Mouse (Mus musculus) cortical plate, adult 2 months (tissue): ENCODE data around the gene 2210408I21Rik. TPM values are rescaled to one million over a fixed set of nuclear protein-coding genes. Genes with fewer than 3 reads are reported as not detected.

ENCODE experiments used
- H3K27ac ChIP-seq: fragments of 200-500 bp; 2 replicates; pipeline ENCODE4 v1.5.1; 2012; ENCODE audit warnings: low read length, control low read depth, inconsistent platforms; ENCODE audit not compliant: insufficient read depth
- H3K4me1 ChIP-seq: fragments of 200-500 bp; 2 replicates; pipeline ENCODE4 v1.6.1; 2011; ENCODE audit warnings: low read length; ENCODE audit not compliant: control insufficient read depth, insufficient read depth
- H3K4me3 ChIP-seq: fragments of 200-500 bp; 2 replicates; pipeline ENCODE4 v1.5.1; 2011; ENCODE audit warnings: mild to moderate bottlenecking, low read length, control low read depth; ENCODE audit not compliant: insufficient read depth
- CTCF ChIP-seq: fragments of 200-500 bp; IDR thresholded peaks from 2 replicates; pipeline ENCODE4 v1.5.1; 2011; ENCODE audit warnings: mild to moderate bottlenecking, control low read depth, low read length; ENCODE audit not compliant: insufficient read depth; ENCODE audit errors: extremely low read depth
- POLR2A ChIP-seq: fragments of 200-500 bp; IDR thresholded peaks from 2 replicates; pipeline ENCODE4 v1.6.1; 2011; ENCODE audit warnings: mild to moderate bottlenecking, low read length, control low read depth; ENCODE audit not compliant: insufficient read depth; ENCODE audit errors: extremely low read depth
- polyA plus RNA-seq: library from polyadenylated mRNA; depleted of rRNA; stranded (reverse); fragments of >200 nt; gene quantifications from 2 replicates; pipeline ENCODE4 v1.2.3, GENCODE M21; 2012; rRNA removed

The 2210408I21Rik gene
- polyA plus RNA-seq, 1 experiment, result 4.8 TPM

DNA sequence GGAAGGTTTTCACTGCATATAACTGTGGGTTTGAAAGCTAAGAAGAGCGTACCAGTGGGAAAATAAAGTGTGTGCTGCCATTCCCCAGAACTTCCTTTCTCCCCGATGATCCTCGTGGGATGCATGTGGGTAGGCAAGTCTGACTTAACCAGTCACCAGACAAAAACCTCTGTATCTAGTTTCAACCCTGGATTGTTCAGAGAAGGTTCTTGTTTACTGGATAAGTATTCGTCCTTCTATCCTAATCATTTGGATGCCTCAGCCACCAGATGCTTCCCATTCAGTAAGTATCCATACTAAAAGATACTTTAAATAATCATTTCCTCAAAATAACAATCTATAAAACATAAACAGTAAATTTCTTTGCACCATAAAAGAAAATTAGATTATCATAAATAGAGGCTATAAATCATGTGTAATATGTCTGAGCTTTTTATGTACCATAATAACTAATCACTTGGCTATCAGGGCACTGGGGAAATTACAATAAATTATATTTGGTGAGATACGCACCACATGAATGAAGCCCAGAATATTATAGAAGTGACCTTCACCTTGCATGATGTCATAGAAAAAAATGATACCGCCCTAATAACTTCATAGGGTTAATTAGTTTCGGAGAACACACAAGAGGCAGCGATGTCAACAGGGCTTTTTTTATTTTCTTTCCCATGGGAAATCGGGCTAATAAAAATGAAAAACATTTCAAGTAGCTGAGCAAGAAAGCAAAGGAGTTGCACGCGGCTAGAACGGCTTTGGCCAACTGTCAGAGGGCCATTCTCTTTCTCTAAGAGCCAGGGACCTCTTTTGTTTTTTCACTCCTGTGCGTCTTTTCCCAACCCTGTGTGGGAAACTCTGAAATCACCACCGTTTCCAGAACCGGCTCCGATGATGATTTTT lies 412.4 kb downstream of the 2210408I21Rik start:
- Histone ChIP-seq H3K4me3 (no peak overlapping the region), H3K4me1 (no peaks in the 10 kb centered on the region), H3K27ac (no peak overlapping the region)
- TF ChIP-seq POLR2A (no peak), CTCF (no peak)

DNA sequence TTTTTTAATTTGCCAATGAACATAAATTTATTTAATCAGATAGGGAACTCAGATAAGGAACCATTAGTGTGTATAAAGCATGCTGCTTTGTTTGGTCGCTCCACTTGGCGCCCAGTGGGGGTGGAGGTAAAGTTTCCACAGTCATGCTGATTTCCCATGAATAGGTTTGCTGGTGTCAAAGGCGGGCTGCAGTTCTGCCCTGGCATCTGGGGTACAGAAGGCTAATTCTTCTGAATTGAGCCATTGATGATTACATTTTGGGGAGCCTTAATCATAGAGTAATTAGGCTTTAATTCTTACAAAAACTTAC lies 413.0 kb downstream of the 2210408I21Rik start:
- Histone ChIP-seq H3K4me1 (no peaks in the 10 kb centered on the region), H3K4me3 (no peak overlapping the region), H3K27ac (no peak overlapping the region)
- TF ChIP-seq CTCF (no peak), POLR2A (no peak)

DNA sequence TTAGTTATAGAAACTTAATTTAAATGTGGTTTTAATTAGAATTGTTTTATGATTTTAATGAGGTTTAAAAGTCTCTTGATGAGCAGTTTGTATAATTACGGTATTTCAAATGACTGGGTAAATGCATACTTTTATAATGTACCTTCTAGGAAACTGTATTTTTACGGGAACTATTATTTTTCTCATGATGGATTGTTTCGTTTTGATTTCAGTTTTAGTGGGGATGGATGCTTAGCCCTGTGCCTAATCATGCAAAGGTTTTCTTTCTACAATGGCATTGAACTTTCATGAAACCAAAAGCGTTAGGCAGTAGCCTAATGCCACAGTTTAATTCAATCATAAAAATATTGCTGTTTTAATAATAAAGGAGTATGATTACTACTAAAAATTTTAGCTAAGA lies 413.4 kb downstream of the 2210408I21Rik start:
- Histone ChIP-seq H3K4me1 (no peaks in the 10 kb centered on the region), H3K27ac (no peak overlapping the region), H3K4me3 (no peak overlapping the region)
- no peak for TF ChIP-seq POLR2A
- TF ChIP-seq CTCF, result no peak

DNA sequence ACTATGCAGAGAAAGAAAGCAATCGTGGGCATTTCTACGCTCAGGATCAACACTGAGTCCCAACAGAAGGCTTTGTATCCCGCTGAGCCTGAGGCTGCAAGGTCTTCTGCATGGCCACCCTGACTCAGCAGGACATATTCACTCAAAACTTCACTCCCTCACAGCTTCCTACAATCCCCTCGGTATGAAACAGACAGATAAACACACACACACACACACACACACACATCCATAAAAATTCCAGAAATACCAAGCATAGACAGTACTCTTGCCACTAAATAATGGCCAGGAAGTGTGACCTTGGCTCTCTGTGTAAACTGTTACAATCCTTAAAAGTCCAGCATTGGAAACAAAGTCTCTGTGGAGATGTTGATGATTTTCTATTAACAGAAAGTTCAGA lies 458.7 kb downstream of the 2210408I21Rik start:
- Histone ChIP-seq H3K4me3 (no peak overlapping the region), H3K4me1 (no peaks in the 10 kb centered on the region), H3K27ac (no peak overlapping the region)
- TF ChIP-seq CTCF (no peak), POLR2A (no peak)

DNA sequence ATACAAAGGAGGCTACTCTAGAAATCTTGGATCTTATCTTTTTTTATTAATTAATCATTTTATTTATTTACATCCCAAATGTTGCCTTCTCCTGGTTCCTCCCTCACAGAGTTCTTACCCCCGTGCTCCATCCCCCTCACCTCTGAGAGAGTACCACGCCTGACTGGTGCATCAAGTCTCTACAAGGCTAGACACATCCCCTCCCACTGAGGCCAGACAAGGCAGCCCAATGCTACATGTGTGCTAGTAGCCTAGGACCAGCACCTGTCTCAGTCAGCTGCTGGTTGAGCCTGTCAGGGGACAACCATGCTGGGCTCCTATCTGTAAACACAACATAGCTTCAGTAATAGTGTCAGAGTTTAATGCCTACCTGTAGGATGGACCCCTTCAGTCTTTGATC lies 480.0 kb downstream of the 2210408I21Rik start:
- Histone ChIP-seq H3K4me1 (no peaks in the 10 kb centered on the region), H3K4me3 (no peak overlapping the region), H3K27ac (no peak overlapping the region)
- TF ChIP-seq POLR2A (no peak), CTCF (no peak)

Other genes starting within 250 kb of the 2210408I21Rik start
- 20.7 and 20.8 TPM in 2 replicates for gene Slf1, start 67 bp upstream of the 2210408I21Rik start, polyA plus RNA-seq